Mouse (Mus musculus) adrenal gland, adult (tissue): ENCODE measurements around the gene Dhx16.
A peak's percentile ranks its signal among the peaks of the same experiment; 100 is the strongest.

ENCODE experiments used
- DNase-seq, 2 experiments: peaks; one replicate each; pipeline ENCODE4 v3.0.0; 2022 to 2023; ENCODE audit warnings: low spot score in 1 of 2; ENCODE audit not compliant: inconsistent age in 2 of 2

Gene Dhx16

DNA sequence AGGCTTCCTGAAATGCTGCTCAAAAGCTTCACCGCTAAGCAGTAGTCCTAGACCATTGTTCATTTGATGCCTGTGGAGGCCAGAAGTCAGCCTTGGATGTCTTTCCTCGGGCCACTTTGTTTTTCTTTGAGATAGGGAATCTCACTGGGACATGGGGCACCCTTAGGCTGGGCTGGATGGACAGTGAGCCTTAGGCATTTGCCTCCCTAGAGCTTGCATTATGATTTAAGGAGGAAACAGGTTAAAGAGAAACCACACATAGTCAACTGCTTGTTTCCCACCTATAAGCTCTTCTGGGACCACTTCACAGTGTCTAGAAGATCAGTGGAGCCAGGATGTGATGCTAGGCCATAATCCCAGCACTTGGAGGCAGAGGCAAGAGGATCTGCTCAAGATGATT is 19.8 kb upstream of the Dhx16 start:
- DNase-seq, result no peak

DNA sequence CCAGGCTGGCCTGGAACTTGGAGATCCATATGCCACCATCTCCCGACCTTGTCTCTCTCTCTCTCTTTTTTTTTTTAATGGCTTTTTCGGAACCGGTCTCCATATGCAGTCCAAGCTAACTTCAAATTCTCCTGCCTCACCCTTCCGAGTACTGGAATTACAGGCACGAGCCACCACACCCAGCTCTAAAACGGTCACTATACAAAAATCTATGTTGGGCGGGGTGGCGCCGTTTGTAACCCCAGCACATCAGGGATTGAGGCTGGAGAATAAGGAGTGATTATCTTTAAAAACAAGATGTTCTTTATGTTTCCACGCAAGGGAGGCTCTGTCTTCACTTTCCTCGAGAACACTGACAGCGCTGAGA is 18.8 kb upstream of the Dhx16 start:
- no peak for DNase-seq

DNA sequence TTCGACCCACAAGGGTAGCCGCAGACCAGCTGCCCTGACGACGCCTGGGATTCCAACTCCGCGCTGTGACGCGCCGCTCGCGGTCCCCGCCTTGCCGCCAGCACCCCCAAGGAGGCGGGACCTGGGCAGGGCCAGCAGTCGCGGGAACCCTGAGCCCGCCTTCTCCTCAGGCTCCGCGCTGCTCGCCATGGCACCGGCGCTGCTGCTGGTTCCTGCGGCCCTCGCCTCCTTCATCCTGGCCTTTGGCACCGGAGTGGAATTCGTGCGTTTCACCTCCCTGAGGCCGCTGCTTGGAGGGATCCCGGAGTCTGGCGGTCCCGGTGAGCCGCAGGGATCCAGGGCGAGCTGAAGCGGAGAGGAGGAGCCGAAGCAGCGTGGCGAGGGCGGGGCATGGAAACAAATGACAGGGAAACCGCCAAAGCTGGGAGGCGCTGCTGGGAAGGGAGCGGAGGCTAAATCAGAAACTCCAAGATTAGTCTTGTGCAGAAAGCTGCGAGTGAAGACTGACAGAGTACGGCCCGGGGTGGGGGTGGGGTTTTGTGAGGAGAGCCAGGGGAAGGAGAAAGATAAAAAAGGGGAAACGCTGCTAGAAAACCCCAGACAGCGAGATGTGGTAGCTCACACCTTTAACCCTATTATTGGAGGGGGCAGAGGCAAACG is 18.3 kb upstream of the Dhx16 start, which contains the start of gene Nrm:
TSS of gene Nrm (plus strand) at position 121 of the 660 bp plus-strand sequence.
- DNase-seq, result peak; percentile 92 to 98

DNA sequence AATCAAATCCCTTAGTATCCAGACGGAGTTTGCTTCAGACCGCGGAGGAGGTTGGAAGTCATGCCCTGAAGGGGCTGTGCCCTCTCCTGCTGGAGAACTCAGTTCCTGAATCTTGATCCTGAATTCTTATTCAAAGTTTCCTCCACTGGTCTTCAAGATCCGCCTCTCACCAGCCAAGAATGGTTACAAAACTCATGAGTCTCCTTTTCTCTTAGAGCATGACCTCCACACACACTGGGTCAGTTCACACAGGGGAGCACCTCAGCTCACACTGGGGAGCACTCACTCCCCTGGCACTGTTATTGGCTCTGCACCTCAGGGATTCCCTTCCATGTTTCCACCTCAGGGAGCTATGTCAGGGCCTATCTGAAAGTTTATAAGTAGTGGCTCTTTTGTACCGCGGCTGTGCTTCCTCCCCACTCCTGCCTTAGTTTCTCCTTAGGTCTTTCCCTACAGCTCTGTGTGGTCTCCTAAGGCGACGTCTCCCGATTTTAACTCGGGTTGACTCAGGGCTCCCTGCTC is 14.7 kb upstream of the Dhx16 start:
- DNase-seq, result no peak

DNA sequence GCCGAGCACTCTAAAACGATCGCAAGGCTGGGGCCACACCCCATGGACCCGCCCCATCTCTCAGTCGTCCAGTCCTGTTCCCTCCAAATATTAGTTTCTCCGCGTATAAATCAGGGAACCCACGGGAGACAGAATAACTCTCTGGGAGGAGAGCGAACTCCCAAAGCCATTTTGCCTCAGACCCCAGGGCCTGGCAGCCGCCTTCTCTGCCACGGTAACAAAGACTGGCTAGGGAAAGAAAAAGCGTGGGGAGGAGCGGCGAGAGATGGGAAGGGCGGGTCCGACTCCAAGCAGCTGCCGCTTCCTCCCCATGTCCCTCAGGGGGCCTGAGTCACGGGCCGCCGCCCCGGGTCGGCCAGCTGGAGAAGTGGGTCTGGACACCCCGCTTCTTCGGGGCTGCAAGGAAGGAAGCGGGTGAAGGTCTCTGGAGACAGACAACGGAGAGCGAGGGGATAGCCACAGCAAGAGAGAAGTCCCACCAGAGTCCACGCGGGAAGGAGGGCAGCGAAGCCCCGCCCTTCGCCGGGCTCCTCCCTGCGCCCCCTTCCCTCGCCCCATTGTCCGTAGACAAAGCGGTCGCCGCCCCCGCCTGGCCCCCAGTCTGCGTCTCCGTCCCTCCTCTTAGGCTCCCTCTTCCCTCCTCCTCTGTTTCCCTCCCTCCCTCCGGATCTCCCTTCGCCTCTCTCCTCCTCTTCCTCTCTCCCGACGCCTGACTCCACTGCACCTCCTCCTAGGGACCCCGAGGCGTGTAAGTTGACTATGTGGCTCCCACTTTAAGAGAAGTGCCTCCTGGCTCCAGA is 13.9 kb upstream of the Dhx16 start, which contains the start of gene Ppp1r18:
TSS of gene Ppp1r18 (plus strand) at position 113 of the 800 bp plus-strand sequence.
- peak; percentile 79 to 94 for DNase-seq

DNA sequence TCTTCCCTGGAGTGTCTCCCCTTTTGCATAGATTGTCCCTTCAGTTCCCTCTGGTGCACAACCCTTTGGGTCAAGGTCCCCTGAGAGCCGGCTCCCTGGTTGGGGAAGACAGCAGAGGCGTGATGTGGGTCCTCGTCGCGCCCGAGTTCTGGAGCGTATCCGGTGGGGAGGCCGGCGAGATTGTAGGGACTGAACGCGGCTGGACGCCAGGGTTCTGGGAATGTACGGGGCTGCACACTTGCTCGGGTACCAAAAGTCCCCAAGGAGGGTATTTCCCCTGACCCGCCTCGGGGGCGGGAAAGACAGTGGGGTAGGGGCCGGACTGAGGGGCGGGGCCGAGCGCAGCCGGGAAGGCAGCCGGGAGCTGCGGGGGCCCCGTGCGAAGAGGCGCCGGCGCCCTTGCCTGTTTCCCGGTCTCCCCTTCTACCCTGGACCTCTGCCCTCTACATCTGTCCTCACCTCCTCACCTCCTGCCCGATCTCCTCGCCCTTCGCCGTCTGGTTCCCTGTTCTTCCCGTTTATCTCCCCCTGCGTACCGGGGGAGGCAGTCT is 13.3 kb upstream of the Dhx16 start:
- peak in 1 of 2 experiments; percentile 87 for DNase-seq

DNA sequence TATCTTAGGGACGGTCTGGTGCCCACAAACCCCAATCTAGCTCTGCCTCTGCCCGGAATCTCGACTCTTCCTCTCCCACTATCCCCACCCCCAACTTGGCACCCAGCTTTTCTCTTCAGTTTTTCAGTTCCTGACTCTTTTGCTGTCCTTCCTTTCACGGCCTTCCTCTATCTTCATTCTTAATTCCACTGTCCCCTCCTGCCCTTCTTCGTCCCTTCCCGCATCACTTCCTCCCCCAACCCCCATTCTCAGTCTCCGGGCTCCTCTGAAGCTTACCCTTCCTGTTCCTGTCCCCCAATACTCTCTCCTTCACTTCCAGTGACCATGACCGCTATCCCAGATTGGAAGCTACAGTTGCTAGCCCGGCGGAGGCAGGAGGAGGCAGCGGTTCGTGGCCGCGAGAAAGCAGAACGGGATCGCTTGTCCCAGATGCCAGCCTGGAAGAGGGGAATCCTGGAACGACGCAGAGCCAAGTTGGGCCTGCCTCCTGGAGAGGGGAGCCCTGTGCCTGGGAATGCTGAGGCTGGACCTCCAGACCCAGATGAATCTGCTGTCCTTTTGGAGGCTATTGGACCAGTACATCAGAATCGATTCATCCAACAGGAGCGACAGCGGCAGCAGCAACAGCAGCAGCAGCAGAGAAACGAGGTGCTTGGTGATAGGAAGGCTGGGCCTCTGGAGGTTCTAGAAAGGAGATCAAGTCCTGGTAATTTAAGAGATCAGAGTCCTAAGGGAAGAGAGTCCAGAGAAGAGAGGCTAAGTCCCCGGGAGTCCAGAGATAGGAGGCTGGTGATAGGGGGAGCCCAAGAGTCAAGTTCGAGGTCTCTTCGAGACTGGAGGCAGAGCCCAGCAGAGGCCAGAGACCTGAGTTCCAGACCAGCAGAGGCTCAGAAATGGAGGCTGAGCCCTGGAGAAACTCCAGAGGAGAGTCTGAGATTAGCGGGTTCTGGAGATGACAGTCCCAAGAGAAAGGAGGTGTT is 12.4 kb upstream of the Dhx16 start:
- peak; percentile 62 to 89 for DNase-seq

DNA sequence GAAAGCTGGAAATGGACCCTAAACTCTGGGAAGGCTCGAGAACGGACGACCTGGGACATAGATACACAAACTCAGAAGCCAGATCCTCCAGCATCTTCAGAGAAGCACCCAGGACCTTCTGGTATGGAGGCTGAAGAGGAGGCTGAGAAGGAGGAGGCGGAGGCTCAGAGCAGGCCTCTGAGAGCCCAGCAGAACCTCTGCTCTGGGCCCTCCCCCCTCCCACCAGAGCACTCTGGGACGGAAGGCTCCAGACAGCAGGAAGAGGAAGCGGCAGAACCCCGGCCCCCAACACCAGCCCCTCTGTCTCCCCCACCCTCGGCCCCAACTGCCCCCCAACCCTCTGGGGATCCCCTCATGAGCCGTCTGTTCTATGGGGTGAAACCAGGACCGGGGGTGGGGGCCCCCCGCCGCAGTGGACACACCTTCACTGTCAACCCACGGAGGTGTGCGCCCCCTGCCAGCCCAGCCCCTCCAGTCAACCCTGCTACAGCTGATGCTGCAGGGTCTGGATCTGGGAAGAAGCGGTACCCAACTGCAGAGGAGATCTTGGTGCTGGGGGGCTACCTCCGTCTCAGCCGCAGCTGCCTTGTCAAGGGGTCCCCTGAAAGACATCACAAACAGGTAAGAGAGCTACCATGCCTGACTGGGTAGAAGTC is 11.3 kb upstream of the Dhx16 start:
- DNase-seq, result peak; percentile 45 to 74

DNA sequence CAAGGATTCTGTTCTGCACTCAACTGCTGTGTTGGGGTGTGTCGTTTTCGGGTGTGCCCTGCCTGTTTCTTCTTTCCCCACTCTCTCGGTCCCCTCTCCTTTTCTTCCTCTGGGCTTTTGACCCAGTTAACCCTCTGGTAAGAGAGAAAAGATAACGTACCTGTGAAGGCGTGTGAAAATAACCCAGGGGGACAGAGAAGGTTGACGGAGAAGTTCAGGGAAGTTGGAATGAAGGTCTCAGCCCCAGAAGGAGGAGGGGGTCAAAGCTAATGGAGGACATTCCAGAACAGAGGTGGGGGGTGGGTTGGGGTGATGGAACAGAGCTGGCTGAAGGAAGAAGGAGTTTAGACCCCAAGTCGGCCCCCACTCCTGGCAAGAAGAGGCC is 10.7 kb upstream of the Dhx16 start:
- peak in 1 of 2 experiments; percentile 78 for DNase-seq

DNA sequence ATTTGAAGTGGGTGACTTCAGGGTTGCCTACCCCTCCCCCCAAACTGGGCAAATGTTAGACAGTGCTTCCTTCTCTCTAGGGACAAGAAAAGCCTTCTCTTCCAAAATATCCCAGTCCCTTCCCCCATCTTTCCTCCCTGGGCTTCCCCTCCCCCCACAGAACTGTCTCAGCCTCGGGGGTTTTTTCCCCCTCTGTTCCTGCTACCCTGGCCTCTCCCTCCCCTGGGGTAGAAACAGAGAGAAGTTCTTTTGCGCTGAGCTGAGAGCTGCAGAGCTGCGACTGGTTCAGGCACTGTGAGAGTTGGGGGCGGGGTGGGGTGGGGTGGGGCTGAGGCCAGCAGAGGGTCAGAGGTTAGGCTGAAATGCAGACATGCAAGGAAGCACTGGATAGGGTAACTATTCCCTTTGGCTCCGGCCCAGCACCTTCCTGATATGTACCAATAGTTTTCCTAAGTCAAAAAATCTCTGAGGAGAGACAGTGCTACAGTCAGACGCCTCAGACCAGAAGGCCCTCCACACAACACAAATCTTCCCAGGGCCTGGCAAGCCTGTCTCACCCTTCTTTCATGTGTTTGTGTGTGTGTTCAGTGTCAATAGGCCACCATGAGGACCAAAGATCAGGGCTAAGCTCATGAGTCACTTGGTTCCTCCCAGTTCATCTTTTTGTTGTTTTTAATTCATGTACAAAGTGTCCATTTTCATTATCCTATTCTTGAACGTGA is 10.1 kb upstream of the Dhx16 start:
- DNase-seq, result peak; percentile 58 to 86

DNA sequence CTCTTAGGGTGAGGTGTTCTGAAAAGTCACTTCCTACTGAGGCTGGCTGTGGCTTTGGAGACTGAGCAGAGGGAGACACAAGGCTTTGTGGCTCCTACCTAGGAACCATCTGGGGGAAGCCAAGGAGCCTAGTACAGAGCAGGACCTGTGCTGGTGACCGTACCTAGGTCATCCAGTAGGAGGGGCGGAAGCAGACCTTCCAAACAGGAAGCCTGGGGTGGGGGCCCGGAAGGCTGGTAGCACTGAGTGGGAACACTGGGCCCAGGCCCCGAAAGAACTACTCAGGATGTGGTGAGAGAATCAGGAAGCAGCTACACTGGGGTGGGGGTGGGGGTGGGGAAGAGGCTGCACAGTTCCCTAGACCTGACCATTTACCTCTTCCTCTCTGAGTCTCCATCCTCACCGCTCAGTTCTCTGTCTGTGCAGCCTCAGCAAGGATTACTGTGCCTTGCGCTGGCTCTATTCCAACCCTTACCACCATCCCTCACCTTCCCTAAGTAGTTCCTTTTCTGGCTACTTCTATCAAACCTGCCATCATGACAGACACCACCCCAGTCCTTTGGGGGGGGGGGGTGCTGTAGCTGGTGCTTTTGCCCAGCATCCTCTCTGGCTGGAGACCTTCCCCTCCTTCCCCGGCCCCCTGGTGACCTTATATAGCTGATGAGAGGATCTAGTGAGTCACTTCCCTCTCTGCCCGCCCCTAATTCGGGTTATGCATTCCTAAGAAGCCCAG is 9.3 kb upstream of the Dhx16 start:
- DNase-seq, result peak; percentile 85 to 91

DNA sequence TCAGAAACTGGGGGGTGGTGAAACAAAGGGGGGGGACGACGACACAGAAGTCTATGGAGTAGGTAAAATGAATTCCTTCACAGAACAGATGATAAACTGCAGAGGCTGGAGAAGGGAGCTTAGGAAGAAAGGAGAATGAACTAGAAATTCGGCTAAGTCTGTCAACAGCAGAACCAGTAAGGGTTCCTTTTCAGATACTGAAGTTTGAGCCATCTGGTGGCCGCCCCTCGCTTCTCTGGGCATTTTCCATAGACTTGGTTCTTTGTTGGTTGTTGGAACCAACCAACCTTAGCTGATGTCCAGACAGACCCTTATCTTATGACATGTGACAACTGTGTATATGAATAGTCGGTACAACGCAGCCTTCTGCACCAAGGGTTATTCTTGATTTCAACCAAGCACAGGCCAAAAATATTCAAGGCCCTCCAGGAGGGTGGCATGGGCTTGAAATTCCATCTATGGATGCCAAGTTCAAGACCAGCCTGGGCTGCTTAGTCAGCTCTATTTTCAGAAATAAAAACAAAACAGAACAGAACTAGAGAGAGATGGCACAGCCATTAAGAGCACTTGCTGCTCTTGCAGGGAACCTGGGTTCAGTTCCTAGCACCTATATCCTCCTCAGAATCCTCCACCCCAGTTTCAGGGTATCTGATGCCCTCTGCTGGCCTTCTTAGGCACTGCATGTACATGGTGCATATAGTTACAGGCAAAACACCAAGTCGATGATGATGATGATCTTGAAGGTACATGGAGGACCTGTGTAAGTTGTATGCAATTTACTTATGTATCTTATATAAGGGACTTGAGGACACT is 8.5 kb upstream of the Dhx16 start:
- peak in 1 of 2 experiments; percentile 77 for DNase-seq

DNA sequence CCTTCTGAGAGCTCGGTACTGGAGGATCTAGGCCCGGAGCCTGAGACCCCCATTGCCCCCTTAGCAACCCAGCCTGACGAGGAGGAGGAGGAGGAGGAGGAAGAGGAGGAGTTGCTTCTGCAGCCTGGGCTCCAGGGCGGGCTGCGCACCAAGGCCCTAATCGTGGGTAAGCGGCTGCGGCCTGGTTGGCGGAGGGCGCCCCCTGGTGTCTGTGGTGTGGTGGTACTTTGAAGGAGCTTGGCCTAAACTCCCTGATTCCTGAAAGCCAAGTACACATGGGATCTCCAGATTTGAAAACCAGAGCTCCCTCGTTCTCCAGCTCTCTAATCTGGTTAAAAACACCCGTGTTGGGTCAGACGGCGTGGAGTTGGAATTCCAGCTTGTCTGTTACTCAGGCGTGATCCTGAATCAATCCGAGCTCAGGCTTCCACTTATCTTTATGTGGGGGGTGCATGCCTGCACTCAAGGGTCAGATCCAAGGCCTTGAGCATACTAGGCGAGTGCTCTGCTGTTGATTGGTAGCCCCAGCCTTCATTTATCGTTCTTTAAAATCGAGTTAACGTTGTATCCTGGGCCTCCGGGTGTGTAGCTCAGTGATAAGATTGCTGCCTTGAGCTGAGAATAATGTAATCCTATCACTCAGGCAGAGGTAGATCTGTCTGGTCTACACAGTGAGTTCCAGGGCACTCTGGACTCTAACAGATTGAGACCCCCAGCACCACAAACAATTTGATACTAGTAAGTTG is 5.7 kb upstream of the Dhx16 start:
- peak; percentile 90 to 95 for DNase-seq

DNA sequence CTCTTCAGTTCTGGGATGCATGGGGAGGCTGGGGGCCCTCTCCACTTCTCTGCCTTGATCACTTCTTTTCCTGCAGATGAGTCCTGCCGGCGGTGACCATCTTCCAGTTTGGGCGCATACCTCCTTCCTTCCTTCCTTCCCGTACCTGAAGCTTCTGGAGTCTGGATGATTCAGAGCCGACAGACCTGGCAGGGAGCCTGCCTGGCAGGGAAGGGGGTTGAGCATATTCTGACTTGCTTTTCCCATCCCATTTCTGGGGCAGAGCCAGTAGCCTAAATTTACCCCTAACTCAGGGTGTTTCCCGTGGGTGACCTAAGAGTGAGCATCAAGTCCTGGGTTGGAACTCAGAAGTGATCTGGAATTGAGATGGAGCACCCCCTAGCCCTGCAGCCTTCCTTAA is 4.9 kb upstream of the Dhx16 start:
- peak in 1 of 2 experiments; percentile 61 for DNase-seq

DNA sequence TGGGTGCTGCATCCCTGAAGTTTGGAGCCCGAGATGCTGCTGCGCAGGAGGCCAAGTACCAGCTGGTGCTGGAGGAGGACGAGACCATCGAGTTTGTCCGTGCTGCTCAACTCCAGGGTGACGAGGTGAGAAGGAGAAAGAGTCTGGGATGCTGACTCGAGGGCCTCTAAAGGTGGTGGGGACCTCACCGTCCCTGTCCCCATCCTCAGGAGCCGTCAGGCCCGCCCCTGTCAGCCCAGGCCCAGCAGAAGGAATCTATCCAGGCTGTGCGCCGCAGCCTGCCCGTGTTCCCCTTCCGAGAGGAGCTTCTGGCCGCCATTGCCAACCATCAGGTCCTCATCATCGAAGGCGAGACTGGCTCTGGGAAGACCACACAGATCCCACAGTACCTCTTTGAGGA is 3.3 kb downstream of the Dhx16 start:
- no peak for DNase-seq

DNA sequence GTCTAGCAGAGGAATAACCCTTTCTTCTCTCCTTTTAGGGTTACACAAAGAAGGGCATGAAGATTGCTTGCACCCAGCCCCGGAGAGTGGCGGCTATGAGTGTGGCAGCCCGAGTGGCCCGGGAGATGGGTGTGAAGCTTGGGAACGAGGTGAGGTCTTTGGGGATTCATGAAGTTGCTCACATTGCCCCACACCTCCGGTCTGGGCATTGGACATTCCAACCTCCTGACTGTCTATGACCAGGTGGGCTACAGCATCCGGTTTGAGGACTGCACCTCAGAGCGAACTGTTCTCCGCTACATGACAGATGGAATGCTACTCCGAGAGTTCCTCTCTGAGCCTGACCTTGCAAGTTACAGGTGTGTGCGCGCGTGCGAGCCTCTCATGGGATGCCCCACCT is 4.2 kb downstream of the Dhx16 start:
- DNase-seq, result no peak

DNA sequence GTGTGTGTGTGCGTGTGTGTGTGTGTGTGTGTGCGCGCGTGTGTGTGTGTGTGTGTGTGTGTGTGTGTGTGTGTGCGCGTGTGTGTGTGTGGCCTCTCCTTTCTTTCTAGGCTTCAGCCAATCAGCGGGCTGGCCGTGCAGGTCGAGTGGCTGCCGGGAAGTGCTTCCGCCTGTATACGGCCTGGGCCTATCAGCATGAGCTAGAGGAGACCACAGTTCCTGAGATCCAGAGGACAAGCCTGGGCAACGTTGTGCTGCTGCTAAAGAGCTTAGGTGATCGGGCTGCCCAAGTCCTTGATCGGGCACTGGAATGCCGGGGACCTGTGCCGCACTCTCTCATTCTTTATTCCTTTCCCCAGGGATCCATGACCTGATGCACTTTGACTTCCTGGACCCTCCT is 8.1 kb downstream of the Dhx16 start:
- no peak for DNase-seq
